Mouse (Mus musculus) spleen, adult 12 weeks (tissue): ENCODE measurements around the gene Hoxb8.

Experiments
- DNase-seq: peaks from one replicate; pipeline ENCODE4 v3.0.0; 2022; ENCODE audit warnings: low spot score

The Hoxb8 gene

DNA sequence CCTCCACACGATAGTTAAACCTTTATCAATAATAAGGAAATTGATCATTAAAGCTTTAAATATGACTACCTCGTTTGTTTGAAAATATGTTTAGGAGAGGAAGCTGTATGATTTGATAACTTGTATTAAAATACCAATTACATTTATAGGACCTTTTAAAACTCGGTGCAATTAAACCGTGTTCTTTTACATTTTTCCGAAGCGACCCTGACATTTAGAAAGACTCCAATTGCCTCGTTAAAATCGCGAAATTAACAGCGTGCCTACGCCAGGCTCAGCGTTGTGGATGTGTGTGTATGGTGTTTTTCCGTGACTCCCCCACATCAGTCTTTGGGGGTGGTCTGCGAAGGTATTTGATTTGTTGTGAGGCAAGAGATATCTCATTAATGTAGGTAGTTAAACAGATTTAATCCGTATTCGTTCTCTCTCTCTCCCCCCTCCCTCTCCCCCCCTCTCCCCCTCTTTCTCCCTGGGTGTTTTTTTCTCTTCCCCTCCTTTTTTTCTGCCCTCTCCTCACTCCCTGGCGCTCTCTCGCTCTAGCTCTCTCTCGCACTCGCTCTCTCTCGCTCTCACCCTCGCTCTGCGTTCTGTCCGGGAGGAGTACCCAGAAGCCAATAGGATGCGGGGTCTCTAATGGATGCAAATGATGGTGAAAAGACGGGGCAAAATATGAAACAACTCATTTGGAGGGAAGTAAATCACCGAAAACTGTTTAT, at the start of gene Hoxb8:
TSS of gene Hoxb8 (plus strand) at position 51 of the 716 bp plus-strand sequence.
- DNase-seq: no peak

GRCm38 (mm10) chr11:96234906-96235305, 46.8 kb upstream of the Hoxb8 start:
- DNase-seq: peak; percentile 2

DNA sequence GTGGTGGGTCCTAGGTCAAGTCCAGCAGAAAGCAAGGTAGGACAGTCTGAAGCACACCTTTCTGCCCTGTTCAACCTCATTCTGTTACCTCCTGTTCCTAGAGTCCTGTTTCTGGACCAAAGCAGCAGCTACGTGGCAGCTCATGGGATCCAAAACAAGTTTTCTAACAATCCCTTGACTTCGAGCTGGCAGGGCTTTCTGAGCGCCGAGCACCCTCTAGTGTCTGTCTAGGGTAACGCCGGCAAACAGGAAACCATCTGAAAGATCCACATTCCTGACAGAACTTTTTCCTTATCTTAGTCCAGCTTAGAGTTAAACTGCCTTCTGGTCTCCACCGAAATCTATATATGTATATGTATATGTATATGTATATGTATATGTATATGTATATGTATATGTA, 41.5 kb upstream of the Hoxb8 start:
- no peak for DNase-seq

DNA sequence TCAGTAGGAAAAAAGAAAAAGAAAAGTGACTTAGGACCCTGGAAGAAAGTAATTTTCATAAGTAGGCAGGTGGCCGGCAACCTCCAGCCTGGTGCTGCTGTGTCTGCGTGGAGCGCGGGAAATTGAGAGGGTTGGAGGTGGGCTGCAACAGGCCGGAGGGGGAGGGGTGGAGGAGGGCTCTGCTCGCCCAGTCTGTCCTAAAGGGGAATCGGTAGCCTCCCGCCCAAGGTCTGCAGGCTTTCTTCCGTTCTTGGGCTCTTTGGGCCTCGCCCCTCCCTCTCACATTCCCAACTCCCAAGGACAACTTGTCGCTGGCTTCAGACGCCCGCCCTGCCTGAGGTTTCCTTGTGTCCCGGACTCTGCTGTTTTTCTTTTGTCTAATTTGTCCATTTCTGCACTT, 30.8 kb upstream of the Hoxb8 start:
- DNase-seq: no peak

GRCm38 (mm10) chr11:96251480-96252031, 30.1 kb upstream of the Hoxb8 start:
- no peak for DNase-seq

DNA sequence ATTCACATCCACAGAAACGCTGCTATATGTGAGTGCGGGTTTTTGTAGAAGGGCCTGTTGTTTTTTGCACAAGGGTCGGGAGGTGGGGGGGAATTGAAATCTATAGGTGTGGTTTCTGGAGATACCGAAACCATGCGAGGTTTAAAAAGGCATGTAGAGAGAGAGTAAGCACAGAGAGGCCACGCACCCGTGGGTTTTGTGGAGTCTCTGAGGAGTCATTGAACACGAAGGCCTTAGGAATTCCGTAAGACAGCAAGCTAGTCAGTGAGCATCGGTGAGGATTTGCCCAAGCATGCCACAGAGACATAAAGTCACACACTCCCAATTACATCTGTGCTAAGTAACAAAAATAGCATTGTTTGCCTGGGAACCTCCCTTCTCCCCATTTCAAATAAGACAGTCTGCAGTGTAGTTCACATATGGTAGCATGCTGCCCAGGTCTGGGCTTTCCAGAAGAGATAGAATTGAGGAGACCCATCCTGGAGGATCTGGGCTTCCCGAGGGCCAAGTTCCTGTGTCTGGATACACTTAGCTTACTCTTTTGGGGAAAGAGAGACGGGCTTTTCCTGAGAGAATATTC, 29.1 kb upstream of the Hoxb8 start:
- DNase-seq: no peak

GRCm38 (mm10) chr11:96254221-96254620, 27.5 kb upstream of the Hoxb8 start:
- no peak for DNase-seq

DNA sequence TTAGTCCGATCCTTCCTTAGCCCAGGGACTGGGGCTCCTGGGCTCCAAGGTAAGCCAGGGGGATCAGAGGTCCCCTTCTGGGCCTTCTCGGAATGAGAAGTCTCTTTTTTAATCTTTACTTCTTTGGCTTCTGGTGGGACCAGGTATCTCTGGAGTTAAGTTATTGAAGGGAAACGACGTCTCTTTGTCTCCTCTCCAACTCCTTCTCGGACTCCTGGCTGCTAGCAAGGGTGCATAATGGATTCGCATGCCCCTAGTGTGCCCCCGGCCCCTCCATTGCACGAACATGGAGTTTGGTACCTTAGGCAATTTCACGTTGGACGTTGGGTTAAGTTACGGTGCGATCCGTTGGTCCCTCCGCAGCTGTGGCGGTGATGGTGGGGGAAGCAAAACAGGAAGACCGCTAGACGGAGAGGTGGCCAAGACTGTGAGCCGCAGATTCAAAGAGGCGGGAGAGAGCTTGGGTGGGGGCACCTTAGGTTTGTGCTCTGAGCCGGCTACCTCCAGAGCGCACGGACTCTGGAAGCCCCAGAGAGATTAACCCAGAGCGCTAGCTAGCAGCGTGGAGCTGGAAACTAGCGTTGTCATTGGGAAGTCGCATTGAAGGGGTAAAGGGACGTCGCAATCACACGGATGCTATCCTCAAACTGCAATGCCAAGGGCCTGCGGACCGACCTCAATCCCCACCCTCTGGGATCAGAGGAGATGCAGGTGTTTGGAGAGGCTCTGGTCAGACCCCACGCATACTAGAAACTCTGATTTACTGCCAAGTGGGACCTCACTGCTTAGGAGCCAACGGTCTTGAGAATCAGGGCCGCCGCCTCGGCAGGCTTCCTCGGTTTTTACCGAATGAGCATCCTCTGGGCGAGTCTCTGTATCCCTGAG, 26.4 kb upstream of the Hoxb8 start:
- no peak for DNase-seq

DNA sequence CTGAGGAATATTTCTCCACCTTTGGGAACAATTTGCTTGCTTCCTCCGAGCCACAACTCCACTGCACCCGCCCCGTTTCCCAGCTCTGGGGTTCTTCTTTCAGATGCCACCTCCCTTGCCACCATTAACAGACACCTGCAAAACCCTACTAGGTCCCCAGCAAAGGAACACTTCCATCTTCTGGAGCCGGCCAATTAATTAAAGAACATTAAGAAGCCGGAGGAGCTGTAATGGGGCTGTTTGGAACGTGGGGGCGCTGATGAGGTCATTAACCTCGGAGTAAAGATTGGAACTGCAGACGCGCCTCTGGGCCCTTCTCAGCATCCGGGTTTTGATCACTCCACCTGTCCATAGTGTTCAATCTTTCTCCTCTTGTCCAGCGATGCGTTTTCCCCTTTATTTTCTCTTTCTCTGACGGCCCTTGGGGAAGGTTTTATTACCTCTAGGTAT, 25.7 kb upstream of the Hoxb8 start:
- DNase-seq: no peak

DNA sequence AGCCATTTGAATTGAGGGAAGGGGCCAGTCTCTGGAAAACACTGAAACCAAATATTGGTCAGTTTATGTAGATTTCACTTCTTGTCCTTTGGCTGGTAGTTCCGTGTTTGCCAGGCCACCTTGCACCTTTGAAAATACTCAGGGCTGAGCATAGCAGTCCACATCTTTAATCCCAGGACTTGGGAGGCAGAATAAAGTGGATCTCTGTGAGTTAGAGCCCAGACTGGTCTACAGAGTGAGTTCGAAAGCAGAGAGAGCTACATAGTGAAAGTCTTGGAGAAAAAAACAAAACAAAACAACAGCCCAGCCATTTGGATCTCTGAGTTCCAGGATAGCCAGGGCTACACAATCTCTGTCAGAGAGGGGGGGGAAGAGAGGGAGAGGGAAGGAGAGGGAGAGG, 24.6 kb upstream of the Hoxb8 start:
- DNase-seq: no peak

GRCm38 (mm10) chr11:96259038-96259437, 22.7 kb upstream of the Hoxb8 start:
- no peak for DNase-seq

DNA sequence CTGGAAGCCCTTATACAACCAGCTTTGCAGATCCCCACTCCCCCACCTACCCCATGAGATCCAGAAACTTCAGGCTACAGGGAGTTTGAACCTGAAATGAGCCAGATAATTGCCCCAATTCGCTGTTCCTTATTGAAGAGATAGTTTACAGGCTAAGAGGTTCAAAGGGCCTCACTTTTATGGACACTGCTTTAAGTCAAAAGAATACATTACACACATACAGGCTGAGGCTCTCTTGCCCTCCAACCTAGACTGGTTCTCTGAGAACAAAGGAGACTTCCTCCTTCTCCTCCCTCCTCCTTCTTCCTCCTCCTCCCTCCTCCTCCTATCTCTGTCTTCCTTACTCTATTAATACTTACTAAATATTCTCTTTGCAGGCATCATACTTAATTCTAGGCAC, 22.2 kb upstream of the Hoxb8 start:
- DNase-seq: no peak

GRCm38 (mm10) chr11:96260310-96260970, 21.3 kb upstream of the Hoxb8 start:
- no peak for DNase-seq

GRCm38 (mm10) chr11:96261323-96261890, 20.3 kb upstream of the Hoxb8 start:
- no peak for DNase-seq

- no peak for DNase-seq
These were observed 19.4 kb upstream of the Hoxb8 start for GRCm38 (mm10) chr11:96262262-96262830.

DNA sequence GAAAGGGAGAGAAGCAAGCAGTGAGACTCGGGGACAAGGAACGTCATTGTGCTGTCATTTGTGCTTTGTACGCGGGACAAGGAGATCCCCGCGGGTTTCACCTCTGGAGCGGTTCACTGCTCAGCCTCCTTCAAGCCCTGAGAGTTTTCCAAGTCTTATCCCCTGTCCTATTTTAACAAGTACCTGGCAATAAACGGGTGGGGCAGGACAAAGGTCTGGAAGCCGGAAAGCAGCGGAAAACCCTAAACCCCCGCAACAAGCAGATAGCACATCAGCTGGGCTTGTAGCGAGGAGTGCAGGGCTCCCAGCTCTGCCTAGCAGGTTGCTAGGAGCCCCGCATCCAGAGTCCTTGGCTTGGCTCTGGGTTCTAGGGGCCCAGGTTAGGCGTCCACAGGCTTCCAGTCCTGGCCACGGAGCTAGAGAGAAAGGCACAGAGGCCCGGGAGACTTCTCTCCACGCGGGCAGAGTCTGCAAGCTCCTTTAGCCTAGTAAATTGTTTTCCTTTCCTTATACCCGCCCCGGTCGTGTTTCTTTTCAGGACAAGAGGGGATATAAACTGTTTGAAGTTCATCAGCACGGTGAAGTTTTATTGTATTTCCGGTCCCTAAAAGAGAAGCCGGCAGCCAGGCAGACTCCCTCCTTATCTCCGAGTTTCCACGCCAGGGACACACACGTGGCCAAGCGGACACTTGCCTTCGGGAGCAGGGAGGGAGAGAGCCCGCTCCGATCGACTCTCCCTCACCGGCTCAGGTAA, 17.9 kb upstream of the Hoxb8 start:
- DNase-seq: no peak

GRCm38 (mm10) chr11:96264390-96265020, 17.2 kb upstream of the Hoxb8 start:
- DNase-seq: no peak

DNA sequence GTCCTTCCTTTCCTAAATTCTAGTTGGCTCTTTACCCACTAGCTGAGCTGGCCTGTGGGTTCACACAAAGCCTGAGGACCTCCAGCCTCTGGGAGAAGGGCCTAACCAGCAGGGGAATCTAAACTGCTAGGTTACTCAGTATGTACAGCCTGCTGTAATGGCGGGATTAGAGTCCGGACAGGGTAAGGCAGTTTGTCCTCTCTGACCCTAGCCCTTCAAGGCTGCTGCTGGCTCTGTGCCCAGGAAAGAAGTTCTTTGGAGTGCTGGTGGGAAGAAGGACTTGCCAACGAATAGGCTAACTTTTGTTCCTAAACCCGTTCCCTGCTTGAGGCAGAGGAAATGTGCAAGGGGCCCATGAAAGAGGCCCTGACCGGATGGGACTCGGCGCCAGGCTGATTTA, 15.8 kb upstream of the Hoxb8 start:
- no peak for DNase-seq

DNA sequence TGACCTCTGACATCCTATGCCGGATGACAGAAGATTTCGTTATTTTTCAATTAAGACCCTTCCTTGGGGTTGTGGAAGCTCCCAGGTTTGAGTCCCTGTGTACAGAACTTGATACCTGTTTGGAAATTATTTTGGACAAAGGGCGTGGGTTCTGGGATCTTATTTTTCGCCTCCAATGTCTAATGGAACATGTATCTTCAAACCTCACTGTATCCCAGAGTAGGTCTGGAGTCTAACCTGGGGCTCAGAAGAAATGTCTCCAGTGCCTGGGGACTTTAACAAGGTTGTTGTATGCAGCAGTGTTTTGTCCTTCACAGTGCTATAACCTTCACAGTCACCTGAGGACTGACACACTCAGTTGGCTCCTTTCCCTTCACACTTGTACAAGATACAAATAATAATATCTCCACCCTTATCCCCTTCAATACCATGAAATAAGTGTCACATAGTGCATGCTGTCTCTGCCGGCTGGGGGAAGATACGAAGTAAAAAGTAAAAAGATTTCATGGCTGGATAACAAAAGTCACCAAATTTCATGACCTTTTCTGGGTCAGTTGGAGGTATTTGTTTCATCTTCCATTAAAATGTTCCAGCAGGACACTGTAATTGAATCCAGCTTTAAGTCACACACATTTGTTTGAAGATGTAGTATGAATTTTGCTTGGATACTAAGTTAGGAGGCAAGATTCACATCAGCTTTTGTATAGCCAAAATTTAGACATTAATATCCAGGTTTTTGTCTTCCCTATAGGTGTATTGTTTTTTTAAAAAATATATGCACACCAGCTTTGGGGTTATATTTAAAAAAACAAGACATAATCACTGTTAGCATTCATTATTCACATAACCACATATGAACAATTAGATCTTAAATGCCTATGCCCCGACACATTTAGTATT, 14.4 kb upstream of the Hoxb8 start:
- DNase-seq: no peak
